In the genomic region with DNA sequence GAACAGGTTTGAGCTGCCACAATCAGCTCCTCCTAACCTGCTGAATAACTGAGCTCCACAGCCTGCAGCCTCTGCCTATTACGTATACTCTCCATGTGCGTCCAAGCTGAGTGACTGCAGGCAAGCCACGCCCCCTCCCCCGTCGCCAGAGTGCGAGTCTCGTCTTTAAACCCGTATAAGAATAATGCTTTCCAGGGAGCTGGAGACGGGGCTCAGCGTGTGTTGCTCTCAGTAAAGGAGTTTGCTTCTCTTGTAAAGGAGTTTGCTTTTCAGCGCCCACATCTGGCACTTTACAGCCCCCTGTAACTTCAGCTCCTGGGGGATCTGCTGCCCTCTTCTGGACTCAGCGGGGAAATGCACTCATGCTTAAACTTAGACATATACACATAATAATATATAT, we compare ENCODE assay signal across 8 mouse cellular contexts. TPM values are rescaled to one million over a fixed set of nuclear protein-coding genes. Genes with fewer than 3 reads are reported as not detected.
DNase-seq lines count a peak whose midpoint lies in the region; ATAC-seq and TF ChIP-seq lines count a peak whose summit lies in the region.

No protein-coding gene starts in this region.

- no peak overlapping the region for H3K4me2 ChIP-seq in CH12.LX (ENCODE audit: insufficient read depth, low read depth, poor library complexity, severe bottlenecking)
- H3K4me2 ChIP-seq in forebrain, embryonic 13.5 days: peak overlapping the region; percentile 41
- H3K4me2 ChIP-seq in neural tube, embryonic 14.5 days (ENCODE audit: low read depth, low read length): peak overlapping the region; percentile 23; the same call in 1 of the 2 replicates

- H3K4me3 ChIP-seq in CH12.LX (replicated peaks in 1 of 3; ENCODE audit: low read depth in 2 of 3, low read length in 2 of 3, poor library complexity in 1 of 3): no peak overlapping the region
- H3K4me3 ChIP-seq in forebrain, embryonic 13.5 days: peak overlapping the region; percentile 27
- H3K4me3 ChIP-seq in limb, embryonic 10.5 days: peak overlapping the region; percentile 45
- H3K4me3 ChIP-seq in neural tube, embryonic 14.5 days (ENCODE audit: low read depth, low read length): peak overlapping the region; percentile 10; the same call in 1 of the 2 replicates

- TF ChIP-seq RAD21 in CH12.LX (IDR thresholded peaks at IDR 0.05; ENCODE audit: low read depth, low read length): peak; percentile 20

- DNase-seq in adrenal gland, adult 2 months: peak; percentile 33
- DNase-seq in adrenal gland, adult (ENCODE audit: inconsistent age in 2 of 2, low spot score in 1 of 2): no peak
- DNase-seq in CH12.LX (ENCODE audit: extremely low read depth): no peak
- DNase-seq in limb, embryonic 10.5 days (ENCODE audit: low spot score): peak; percentile 73
- no peak for DNase-seq in left cerebral cortex, adult 8-10 months (ENCODE audit: low spot score in 2 of 2)
- no peak for DNase-seq in urinary bladder, postnatal 25 days (ENCODE audit: low spot score)

- no peaks in the 10 kb centered on the region for H3K79me2 ChIP-seq in CH12.LX (replicated peaks; ENCODE audit: control insufficient read depth, extremely low read depth, insufficient read depth, poor library complexity, severe bottlenecking)

- TF ChIP-seq EP300 in CH12.LX (IDR thresholded peaks at IDR 0.05; ENCODE audit: low read length): no peak

- peak in 1 of 2 experiments; percentile 58; a peak in 3 of 4 replicates for TF ChIP-seq CTCF in CH12.LX (conservative IDR thresholded peaks at IDR 0.05 in 1 of 2, IDR thresholded peaks at IDR 0.05 in 1 of 2; ENCODE audit: low read depth in 2 of 2, low read length in 2 of 2)

- dilution Hi-C loops in CH12.LX (cut with MboI; ENCODE audit: extremely low pct_ligation_motif_present, extremely low pct_unique_long_range_greater_than_20kb, low sequenced_read_pairs): no loop called here

- ATAC-seq in forebrain, embryonic 13.5 days: 0 out of 2 replicates have a peak, but pooled peaks have one; percentile 51
- ATAC-seq in neural tube, embryonic 14.5 days (ENCODE audit: low read depth): no peak

- H3K9me3 ChIP-seq in CH12.LX (replicated peaks; ENCODE audit: low read length): peaks cover 2% of the 10 kb centered on the region
- H3K9me3 ChIP-seq in forebrain, embryonic 13.5 days (replicated peaks): no peaks in the 10 kb centered on the region
- H3K9me3 ChIP-seq in limb, embryonic 10.5 days (replicated peaks): no peaks in the 10 kb centered on the region
- H3K9me3 ChIP-seq in neural tube, embryonic 14.5 days (ENCODE audit: control insufficient read depth, low read length): no peaks in the 10 kb centered on the region

- in situ Hi-C loops in CH12.LX (cut with MboI; ENCODE audit: low pct_ligation_motif_present, low pct_unique_long_range_greater_than_20kb, low sequenced_read_pairs): no loop called here

- no peaks in the 10 kb centered on the region for H3K27me3 ChIP-seq in CH12.LX (replicated peaks)
- 0 out of 2 replicates have a peak, but pooled peaks cover 4% of the 10 kb centered on the region for H3K27me3 ChIP-seq in forebrain, embryonic 13.5 days
- H3K27me3 ChIP-seq in limb, embryonic 10.5 days (ENCODE audit: low read depth, poor library complexity, severe bottlenecking): no peaks in the 10 kb centered on the region
- no peaks in the 10 kb centered on the region; the same call in 1 of the 2 replicates for H3K27me3 ChIP-seq in neural tube, embryonic 14.5 days (ENCODE audit: control insufficient read depth, insufficient read depth, low read length)

- H3K4me1 ChIP-seq in CH12.LX (ENCODE audit: control insufficient read depth in 1 of 2, insufficient read depth in 2 of 2): peaks cover 0 to 2% of the 10 kb centered on the region in 2 experiments; a peak in 1 of 4 replicates
- H3K4me1 ChIP-seq in forebrain, embryonic 13.5 days: no peaks in the 10 kb centered on the region
- H3K4me1 ChIP-seq in limb, embryonic 10.5 days: peaks cover 17% of the 10 kb centered on the region
- no peaks in the 10 kb centered on the region for H3K4me1 ChIP-seq in neural tube, embryonic 14.5 days (ENCODE audit: control insufficient read depth, insufficient read depth, low read length)

- H3K36me3 ChIP-seq in CH12.LX (replicated peaks in 1 of 2; ENCODE audit: control insufficient read depth in 1 of 2, insufficient read depth in 1 of 2, low read length in 1 of 2): no peaks in the 10 kb centered on the region
- no peaks in the 10 kb centered on the region for H3K36me3 ChIP-seq in forebrain, embryonic 13.5 days (ENCODE audit: poor library complexity, severe bottlenecking)
- H3K36me3 ChIP-seq in limb, embryonic 10.5 days: no peaks in the 10 kb centered on the region
- no peaks in the 10 kb centered on the region for H3K36me3 ChIP-seq in neural tube, embryonic 14.5 days (ENCODE audit: control insufficient read depth, insufficient read depth, low read length)

- no peak overlapping the region for H3K27ac ChIP-seq in CH12.LX (ENCODE audit: insufficient read depth, low read depth)
- H3K27ac ChIP-seq in forebrain, embryonic 13.5 days: no peak overlapping the region
- peak overlapping the region; percentile 67 for H3K27ac ChIP-seq in limb, embryonic 10.5 days
- no peak overlapping the region for H3K27ac ChIP-seq in neural tube, embryonic 14.5 days (ENCODE audit: low read depth, low read length)

- 2% methylated on average over 12 of the region's 12 CpGs for WGBS in forebrain, embryonic 13.5 days
- WGBS in limb, embryonic 10.5 days: 3% methylated on average over 12 of the region's 12 CpGs
- 3% methylated on average over 12 of the region's 12 CpGs for WGBS in neural tube, embryonic 14.5 days

- no peak overlapping the region for H3K9ac ChIP-seq in CH12.LX (ENCODE audit: insufficient read depth, low read depth)
- no peak overlapping the region for H3K9ac ChIP-seq in forebrain, embryonic 13.5 days
- H3K9ac ChIP-seq in neural tube, embryonic 14.5 days (replicated peaks; ENCODE audit: low read depth, low read length): no peak overlapping the region

- no peak for TF ChIP-seq POLR2A in CH12.LX (IDR thresholded peaks at IDR 0.05; ENCODE audit: low read depth, low read length)

TF ChIP-seq in CH12.LX, 34 proteins besides CTCF, POLR2A, EP300 and RAD21:
- TF ChIP-seq ZKSCAN1 (IDR thresholded peaks at IDR 0.05; ENCODE audit: borderline replicate concordance, low read depth, low read length): no peak
- TF ChIP-seq ZC3H11A (IDR thresholded peaks at IDR 0.05; ENCODE audit: low read depth, low read length): no peak
- no peak for TF ChIP-seq ZNF384 (IDR thresholded peaks at IDR 0.05; ENCODE audit: low read depth, low read length)
- TF ChIP-seq SMC3 (IDR thresholded peaks at IDR 0.05; ENCODE audit: low read depth, low read length): peak; percentile 29; the same call in 1 of the 2 replicates
- no peak for TF ChIP-seq MEF2A (IDR thresholded peaks at IDR 0.05; ENCODE audit: borderline replicate concordance, low read depth, low read length)
TF ChIP-seq in CH12.LX: peak in this region for 1.

RNA-seq across cellular contexts. Expression of gene Acacb, which starts 7.2 kb away (rescaled TPM):
- 100 to 1,000 TPM; 119 to 132 TPM for total RNA-seq in adrenal gland, adult 2 months (2021)
- polyA plus RNA-seq in adrenal gland, adult 2 months (2012; rRNA removed): 81.3 and 102 TPM in 2 replicates
- 3.9 and 6.2 TPM in 2 replicates for total RNA-seq in CH12.LX (2012; rRNA removed)
- total RNA-seq in CH12.LX (2014; rRNA removed): 13.4 and 14.1 TPM in 2 replicates
- 16.3 and 17.0 TPM in 2 replicates for polyA plus RNA-seq in CH12.LX (2012; ENCODE audit: insufficient read length, low read depth)
- 0.96 and 1.5 TPM in 2 replicates for polyA plus RNA-seq in forebrain, embryonic 13.5 days (2015; fragmentation: Nextera tagmentation; extraction: Ambion mirVana)
- polyA plus RNA-seq in limb, embryonic 10.5 days (2016; fragmentation: Nextera tagmentation; extraction: Ambion mirVana): 4.8 and 5.8 TPM in 2 replicates
- polyA plus RNA-seq in neural tube, embryonic 14.5 days (2014; fragmentation: Nextera tagmentation; extraction: Ambion mirVana): 3.2 and 4.8 TPM in 2 replicates
- total RNA-seq in left cerebral cortex, adult 8-10 months (2022): 1 to 10 TPM; 5.5 to 7.8 (median 6.4) TPM

RNA-seq across cellular contexts. Expression of gene Ung, which starts 23.3 kb away (rescaled TPM):
- total RNA-seq in adrenal gland, adult 2 months (2021): 1 to 10 TPM; 4.7 to 5.7 TPM
- polyA plus RNA-seq in adrenal gland, adult 2 months (2012; rRNA removed): 4.3 and 4.9 TPM in 2 replicates
- total RNA-seq in CH12.LX (2012; rRNA removed) (39.1 and 53.4 TPM in 2 replicates), CH12.LX (2014; rRNA removed) (43.5 and 51.9 TPM in 2 replicates)
- polyA plus RNA-seq in CH12.LX (2012; ENCODE audit: insufficient read length, low read depth): 83.3 and 91.9 TPM in 2 replicates
- polyA plus RNA-seq in forebrain, embryonic 13.5 days (2015; fragmentation: Nextera tagmentation; extraction: Ambion mirVana): 45.3 and 46.6 TPM in 2 replicates
- 81.3 and 91.8 TPM in 2 replicates for polyA plus RNA-seq in limb, embryonic 10.5 days (2016; fragmentation: Nextera tagmentation; extraction: Ambion mirVana)
- polyA plus RNA-seq in neural tube, embryonic 14.5 days (2014; fragmentation: Nextera tagmentation; extraction: Ambion mirVana): 4.1 and 4.8 TPM in 2 replicates
- 1 to 10 TPM; 2.1 to 3.7 (median 3.2) TPM for total RNA-seq in left cerebral cortex, adult 8-10 months (2022)

RNA-seq across cellular contexts. Expression of gene Alkbh2, which starts 25.5 kb away (rescaled TPM):
- total RNA-seq in adrenal gland, adult 2 months (2021): 1 to 10 TPM; 6.0 to 9.3 TPM
- polyA plus RNA-seq in adrenal gland, adult 2 months (2012; rRNA removed): 10.1 and 15.2 TPM in 2 replicates
- total RNA-seq in CH12.LX (2012; rRNA removed) (35.0 and 35.7 TPM in 2 replicates), CH12.LX (2014; rRNA removed) (34.4 TPM in 2 replicates)
- 39.3 and 41.4 TPM in 2 replicates for polyA plus RNA-seq in CH12.LX (2012; ENCODE audit: insufficient read length, low read depth)
- 6.7 and 9.0 TPM in 2 replicates for polyA plus RNA-seq in forebrain, embryonic 13.5 days (2015; fragmentation: Nextera tagmentation; extraction: Ambion mirVana)
- polyA plus RNA-seq in limb, embryonic 10.5 days (2016; fragmentation: Nextera tagmentation; extraction: Ambion mirVana): 12.9 and 16.1 TPM in 2 replicates
- polyA plus RNA-seq in neural tube, embryonic 14.5 days (2014; fragmentation: Nextera tagmentation; extraction: Ambion mirVana): 8.2 TPM in 2 replicates
- 1 to 10 TPM; 4.7 to 9.3 (median 5.9) TPM for total RNA-seq in left cerebral cortex, adult 8-10 months (2022)

Comparison
In these comparisons a context has a peak if more than half of its experiments do, and no peak if none do; other contexts are left out.
1. DNase-seq: peak in adrenal gland, adult 2 months (single experiment) and limb, embryonic 10.5 days (single experiment); none in adrenal gland, adult (0 of 2), CH12.LX (single experiment), left cerebral cortex, adult 8-10 months (0 of 2) and urinary bladder, postnatal 25 days (single experiment).
2. H3K4me3 ChIP-seq: peak in forebrain, embryonic 13.5 days (single experiment), limb, embryonic 10.5 days (single experiment) and neural tube, embryonic 14.5 days (single experiment); none in CH12.LX (0 of 3).